Mouse (Mus musculus) embryonic facial prominence, embryonic 10.5 days (tissue): ENCODE results near the gene Gm10354. TPM values are rescaled to one million over a fixed set of nuclear protein-coding genes. Genes with fewer than 3 reads are reported as not detected.
"Not testable (repeated sequence)": the region's sequence is repeated elsewhere in the genome, so short reads cannot be mapped to it uniquely, and the experiment has no call there.

ENCODE experiments used
- DNase-seq: peaks from one replicate; pipeline ENCODE4 v3.0.0-alpha.2; 2017; ENCODE audit warnings: low spot score
- H3K27ac ChIP-seq: fragments of 300-500 bp; sonication (generic); replicated peaks from 2 replicates; pipeline ENCODE4 v1.5.1; 2016; ENCODE audit warnings: mild to moderate bottlenecking
- H3K27me3 ChIP-seq: fragments of 300-500 bp; sonication (generic); replicated peaks from 2 replicates; pipeline ENCODE4 v1.6.1; 2016; ENCODE audit warnings: low read depth, mild to moderate bottlenecking; ENCODE audit not compliant: poor library complexity, severe bottlenecking
- H3K36me3 ChIP-seq: fragments of 300-500 bp; sonication (generic); replicated peaks from 2 replicates; pipeline ENCODE4 v1.6.1; 2016; ENCODE audit warnings: mild to moderate bottlenecking, moderate library complexity
- H3K4me1 ChIP-seq: fragments of 300-500 bp; sonication (generic); 2 replicates; pipeline ENCODE4 v1.6.1; 2016
- H3K4me3 ChIP-seq: fragments of 300-500 bp; sonication (generic); 2 replicates; pipeline ENCODE4 v1.5.1; 2016; ENCODE audit warnings: mild to moderate bottlenecking, moderate library complexity
- H3K9me3 ChIP-seq: fragments of 300-500 bp; sonication (generic); 2 replicates; pipeline ENCODE4 v1.6.1; 2016; ENCODE audit warnings: mild to moderate bottlenecking
- WGBS: fragments of 180-500 bp; shearing (Covaris S2); methylation state at CpG from one replicate; pipeline ENCODE4 v1.1.7; 2016; 5-methylcytosine and 5-hydroxymethylcytosine counted together
- polyA plus RNA-seq: library from polyadenylated mRNA; unstranded; fragments of >200 nt; fragmentation: Nextera tagmentation; extraction: Ambion mirVana; gene quantifications from 2 replicates; pipeline ENCODE4 v1.2.1, GENCODE M21; 2016

Gene Gm10354
- not detected in 2 replicates for polyA plus RNA-seq

DNA sequence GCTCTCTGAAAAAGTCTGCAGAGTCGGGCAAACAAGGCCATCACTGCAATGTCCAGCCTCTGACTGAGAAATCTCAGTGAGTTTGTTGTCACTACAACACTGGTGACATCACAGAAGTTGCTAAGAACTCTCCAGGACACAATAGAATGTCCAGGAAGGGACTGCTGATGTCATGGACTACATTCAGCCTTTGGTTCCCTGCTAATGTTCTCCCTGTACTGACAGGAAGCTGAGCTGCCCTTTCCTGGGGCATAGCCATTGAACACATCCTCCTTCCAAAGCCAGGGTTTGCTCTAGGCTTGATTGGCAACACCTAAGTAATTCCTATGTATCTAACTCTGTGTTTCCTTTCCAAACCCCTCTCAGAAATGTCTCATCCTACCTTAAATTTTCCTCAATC is at the start of gene Gm10354:
TSS of gene Gm10354 (minus strand) at position 101 of the 400 bp plus-strand sequence.
- not testable (repeated sequence) for H3K4me1 ChIP-seq, H3K27me3 ChIP-seq, DNase-seq, H3K4me3 ChIP-seq, H3K36me3 ChIP-seq, H3K27ac ChIP-seq
- peaks cover 42% of the 10 kb centered on the region for H3K9me3 ChIP-seq
- 51% methylated on average over 1 of the region's 1 CpGs for WGBS

DNA sequence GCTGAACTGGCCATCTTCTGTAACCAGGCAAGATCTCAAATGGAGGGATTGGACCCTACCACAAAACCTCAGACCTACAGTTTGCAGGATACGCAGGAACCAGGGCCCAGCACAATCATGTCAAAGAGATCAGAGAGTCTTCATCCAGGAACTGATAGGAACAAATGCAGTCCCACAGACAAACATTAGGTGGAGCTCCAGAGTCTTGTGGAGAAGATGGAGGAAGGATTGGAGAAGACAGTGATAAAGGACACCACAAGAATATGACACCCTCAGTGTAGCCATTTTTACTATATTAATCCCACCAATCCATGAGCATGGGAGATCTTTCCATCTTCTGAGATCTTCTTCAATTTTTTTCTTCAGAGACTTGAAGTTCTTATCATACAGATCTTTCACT is 45.6 kb upstream of the Gm10354 start:
- not testable (repeated sequence) for H3K36me3 ChIP-seq, H3K4me3 ChIP-seq, H3K27ac ChIP-seq, H3K27me3 ChIP-seq, H3K4me1 ChIP-seq, DNase-seq
- H3K9me3 ChIP-seq, result peaks cover 63% of the 10 kb centered on the region
- 82% methylated on average over 1 of the region's 1 CpGs for WGBS

DNA sequence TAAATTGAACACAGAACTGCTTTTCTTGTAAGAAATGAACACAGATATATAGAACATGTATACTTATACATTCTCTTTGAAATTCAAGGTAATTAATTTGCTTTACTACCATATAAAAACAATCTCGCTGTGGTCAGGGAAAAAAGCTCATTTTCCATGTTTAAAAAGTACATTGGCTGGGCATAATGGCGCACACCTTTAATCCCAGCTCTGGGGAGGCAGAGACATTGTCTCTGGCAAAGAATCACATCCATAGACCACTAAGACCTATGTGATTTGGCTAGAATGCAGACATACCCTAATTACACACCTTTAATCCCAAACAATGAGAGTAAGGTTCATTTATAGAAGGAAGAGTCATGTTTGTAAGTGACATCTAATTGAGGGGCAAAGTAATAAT is 41.3 kb upstream of the Gm10354 start:
- H3K27me3 ChIP-seq, DNase-seq, H3K27ac ChIP-seq, H3K4me3 ChIP-seq, H3K4me1 ChIP-seq, H3K36me3 ChIP-seq: not testable (repeated sequence)
- peaks cover 45% of the 10 kb centered on the region for H3K9me3 ChIP-seq
- WGBS, result 75% methylated on average over 2 of the region's 2 CpGs

DNA sequence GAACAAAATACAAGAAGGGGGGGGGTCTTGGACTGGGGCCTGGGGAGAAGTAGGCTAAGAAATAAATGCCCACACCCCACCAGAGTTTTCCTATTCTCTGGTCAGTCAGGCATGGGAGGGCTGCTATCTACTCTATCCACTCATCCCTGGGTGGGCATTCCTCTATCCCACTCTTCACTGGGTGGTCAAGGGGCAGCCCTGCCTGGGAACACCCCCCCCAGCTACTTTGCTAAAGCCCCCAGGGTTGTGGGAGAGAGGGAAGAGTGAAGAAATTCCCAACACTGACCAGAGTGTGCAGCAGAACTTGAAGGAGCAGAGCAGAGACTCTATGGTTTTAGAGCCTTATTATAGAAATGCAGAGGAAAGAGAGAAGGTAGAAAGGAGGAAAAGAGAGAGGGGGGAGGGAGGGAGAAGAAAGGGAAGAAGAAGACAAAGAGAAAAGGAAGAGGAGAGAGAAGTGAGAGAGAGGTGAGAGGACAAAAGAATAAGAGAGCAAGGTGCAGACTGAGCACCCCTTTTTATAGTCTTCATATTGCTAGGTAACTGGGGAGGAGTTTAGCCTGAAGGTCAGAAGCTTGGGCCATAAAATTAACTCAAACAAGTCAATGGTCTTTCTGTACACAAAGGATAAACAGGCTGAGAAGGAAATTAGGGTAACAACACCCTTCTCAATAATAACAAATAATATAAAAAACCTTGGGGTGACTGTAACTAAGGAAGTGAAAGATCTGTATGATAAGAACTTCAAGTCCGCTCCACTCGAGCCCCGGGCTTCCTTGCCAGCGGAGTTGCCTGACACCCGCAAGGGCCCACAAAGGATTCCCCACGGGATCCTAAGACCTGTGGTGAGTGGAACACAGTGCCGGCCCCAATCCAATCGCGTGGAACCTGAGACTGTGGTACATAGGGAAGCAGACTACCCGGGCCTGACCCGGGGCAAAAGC is 32.2 kb upstream of the Gm10354 start:
- not testable (repeated sequence) for H3K4me1 ChIP-seq, DNase-seq, H3K27me3 ChIP-seq, H3K36me3 ChIP-seq, H3K27ac ChIP-seq, H3K4me3 ChIP-seq
- peaks cover 29% of the 10 kb centered on the region for H3K9me3 ChIP-seq
- WGBS, result 85% methylated on average over 11 of the region's 11 CpGs

DNA sequence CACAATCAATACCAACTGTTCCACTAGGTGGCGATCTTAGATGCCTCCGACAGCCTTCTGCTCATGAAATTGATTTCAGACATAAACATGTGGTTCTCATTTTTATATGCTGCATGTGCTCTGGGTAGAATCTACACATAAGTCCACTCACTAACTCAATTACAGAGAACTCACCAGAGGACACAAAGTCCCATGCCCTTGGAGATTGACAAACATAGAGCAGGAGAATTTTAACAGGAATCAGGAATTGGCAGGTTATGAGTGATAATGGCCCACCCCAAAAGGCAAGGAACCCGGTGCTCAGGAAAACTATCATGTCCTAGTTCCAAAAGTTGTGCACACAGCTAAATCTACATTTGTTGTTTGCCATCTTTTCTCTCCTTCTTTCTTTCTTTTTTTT is 28.2 kb upstream of the Gm10354 start:
- H3K4me3 ChIP-seq, H3K27me3 ChIP-seq, H3K4me1 ChIP-seq, H3K27ac ChIP-seq, H3K36me3 ChIP-seq, DNase-seq: not testable (repeated sequence)
- H3K9me3 ChIP-seq, result peaks cover 45% of the 10 kb centered on the region
- WGBS, result 56% methylated on average over 3 of the region's 3 CpGs

DNA sequence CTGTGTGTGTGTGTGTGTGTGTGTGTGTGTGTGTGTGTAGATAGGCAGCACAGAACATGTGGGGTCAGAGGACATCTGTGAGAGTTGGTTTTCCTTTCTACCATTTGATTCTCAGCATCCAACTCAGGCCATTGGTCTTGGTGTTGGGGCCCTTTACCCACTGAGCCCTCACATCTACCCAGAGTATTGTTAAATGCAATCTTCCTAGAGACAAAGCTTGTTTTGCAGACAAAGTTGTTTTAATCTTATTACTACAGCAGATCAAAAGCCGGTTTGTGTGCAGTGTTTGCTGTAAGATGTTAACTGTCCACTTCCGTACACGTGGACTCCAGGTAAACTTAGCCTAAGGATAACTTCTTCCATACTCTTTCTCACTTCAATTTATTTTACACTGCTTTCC is 27.6 kb upstream of the Gm10354 start:
- H3K36me3 ChIP-seq, H3K4me1 ChIP-seq, H3K27ac ChIP-seq, H3K27me3 ChIP-seq, DNase-seq, H3K4me3 ChIP-seq: not testable (repeated sequence)
- peaks cover 41% of the 10 kb centered on the region for H3K9me3 ChIP-seq
- WGBS, result 65% methylated on average over 3 of the region's 3 CpGs

DNA sequence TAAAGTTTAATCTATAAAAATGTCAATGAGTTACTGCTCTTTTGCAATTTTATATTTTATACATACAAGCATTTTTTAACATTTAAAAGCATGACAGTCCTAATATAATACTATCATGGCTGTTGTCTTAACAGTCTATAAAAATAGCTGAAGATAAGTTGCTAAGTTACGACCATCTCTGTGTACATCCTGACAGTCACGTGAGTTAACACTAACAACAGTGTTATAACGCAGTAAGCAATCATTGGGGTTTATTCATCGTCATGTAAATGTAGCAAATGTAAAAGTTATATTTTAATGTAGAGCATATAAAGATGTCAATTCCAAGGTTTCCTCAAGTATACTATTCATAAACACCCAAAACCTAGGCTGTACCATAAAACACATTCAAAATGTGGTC is 26.8 kb upstream of the Gm10354 start:
- H3K9me3 ChIP-seq, result peaks cover 34% of the 10 kb centered on the region
- not testable (repeated sequence) for H3K27ac ChIP-seq, H3K4me3 ChIP-seq, H3K27me3 ChIP-seq, DNase-seq, H3K4me1 ChIP-seq, H3K36me3 ChIP-seq
- 66% methylated on average over 3 of the region's 4 CpGs for WGBS

DNA sequence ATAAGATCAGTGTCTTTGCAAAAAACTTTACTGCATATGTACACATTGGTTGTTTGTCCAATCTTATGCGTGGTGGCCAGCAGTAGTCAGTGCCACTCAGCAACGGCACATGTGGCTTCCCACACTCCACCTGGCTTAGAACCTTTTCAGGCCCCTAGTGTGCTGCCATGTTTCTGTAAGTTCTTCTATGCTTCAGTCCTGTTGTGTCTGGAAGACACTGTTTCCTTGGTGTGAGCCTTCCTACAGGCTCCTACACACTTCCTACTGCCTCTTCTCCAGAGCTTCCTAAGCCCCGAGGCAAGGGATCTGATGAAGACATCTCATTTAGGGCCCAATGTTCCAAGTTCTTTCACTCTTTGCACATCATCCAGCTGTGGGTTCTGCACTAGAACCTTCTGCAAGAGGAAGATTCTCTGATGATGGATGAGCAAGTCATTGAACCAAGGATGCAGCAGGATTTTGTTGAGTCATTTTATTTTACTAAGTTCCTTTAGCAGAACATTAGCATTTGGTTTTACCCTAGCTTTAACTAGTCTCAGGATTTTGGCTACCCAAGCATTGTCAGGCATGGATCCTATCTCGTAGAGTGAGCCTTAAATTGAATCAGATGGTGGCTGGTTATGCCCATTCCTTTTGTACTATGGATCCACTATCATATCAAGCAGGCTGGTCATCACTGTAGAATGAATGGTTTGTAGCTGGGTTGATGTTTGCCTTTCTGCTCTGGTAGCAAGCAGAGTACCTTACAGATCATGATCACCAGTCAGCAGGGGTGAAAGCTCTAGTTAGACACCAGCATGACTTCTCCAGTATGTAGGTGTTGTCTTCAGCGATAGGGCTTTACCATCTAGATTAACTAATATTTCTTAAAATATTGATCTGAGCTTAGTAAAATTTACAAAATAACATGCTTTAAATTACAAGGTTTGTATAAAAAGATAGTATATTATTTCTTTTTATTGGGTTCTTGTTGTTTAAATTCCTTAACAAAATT is 26.1 kb upstream of the Gm10354 start:
- H3K4me3 ChIP-seq, DNase-seq, H3K4me1 ChIP-seq, H3K27me3 ChIP-seq, H3K27ac ChIP-seq, H3K36me3 ChIP-seq: not testable (repeated sequence)
- 81% methylated on average over 5 of the region's 5 CpGs for WGBS
- H3K9me3 ChIP-seq, result peaks cover 37% of the 10 kb centered on the region

DNA sequence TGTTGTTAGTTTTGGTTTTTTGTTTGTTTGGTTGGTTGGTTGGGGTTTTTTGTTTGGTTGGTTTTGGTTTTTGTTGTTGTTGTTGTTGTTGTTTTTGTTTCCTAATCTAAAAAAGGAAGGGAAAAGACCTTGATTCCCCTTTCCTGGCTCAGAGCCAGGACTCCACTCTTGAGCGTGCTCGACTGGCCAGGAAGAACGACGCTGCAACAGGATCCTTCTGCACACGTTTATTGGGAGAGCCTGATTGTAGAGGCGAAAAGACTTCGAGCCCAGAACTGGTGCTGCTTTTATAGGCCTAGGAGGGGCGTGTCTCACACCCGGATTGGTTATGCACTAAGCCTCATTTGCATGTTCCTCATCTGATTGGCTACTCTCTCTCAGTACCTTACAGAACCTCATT is 19.3 kb upstream of the Gm10354 start:
- not testable (repeated sequence) for DNase-seq
- peaks cover 45% of the 10 kb centered on the region for H3K9me3 ChIP-seq

DNA sequence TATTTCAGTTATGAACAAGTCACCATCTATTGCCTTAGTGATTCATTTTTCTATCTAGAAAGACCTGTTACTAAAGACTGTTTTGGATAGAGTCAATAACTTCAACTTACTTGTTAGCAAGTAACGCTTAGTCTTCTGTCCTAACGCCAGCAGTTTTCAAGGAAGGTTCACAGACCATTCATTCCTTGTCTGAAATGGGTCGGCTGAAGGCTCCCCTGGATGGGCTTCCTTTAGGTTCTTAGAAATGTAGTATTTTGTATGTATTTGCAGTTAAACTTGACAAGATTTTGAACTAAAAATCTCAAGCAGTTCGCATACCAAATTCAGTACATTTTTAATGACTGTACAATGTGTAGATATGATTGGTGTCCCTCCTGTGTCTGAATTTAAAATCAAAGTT is 18.8 kb upstream of the Gm10354 start:
- H3K4me3 ChIP-seq, H3K4me1 ChIP-seq, DNase-seq, H3K27ac ChIP-seq, H3K36me3 ChIP-seq, H3K27me3 ChIP-seq: not testable (repeated sequence)
- 86% methylated on average over 4 of the region's 4 CpGs for WGBS
- H3K9me3 ChIP-seq, result peaks cover 43% of the 10 kb centered on the region

More for the DNA sequence above, 19.3 kb upstream of the Gm10354 start:
- H3K27me3 ChIP-seq, H3K27ac ChIP-seq, H3K4me3 ChIP-seq, H3K36me3 ChIP-seq, H3K4me1 ChIP-seq: not testable (repeated sequence)
- WGBS, result 77% methylated on average over 9 of the region's 9 CpGs

DNA sequence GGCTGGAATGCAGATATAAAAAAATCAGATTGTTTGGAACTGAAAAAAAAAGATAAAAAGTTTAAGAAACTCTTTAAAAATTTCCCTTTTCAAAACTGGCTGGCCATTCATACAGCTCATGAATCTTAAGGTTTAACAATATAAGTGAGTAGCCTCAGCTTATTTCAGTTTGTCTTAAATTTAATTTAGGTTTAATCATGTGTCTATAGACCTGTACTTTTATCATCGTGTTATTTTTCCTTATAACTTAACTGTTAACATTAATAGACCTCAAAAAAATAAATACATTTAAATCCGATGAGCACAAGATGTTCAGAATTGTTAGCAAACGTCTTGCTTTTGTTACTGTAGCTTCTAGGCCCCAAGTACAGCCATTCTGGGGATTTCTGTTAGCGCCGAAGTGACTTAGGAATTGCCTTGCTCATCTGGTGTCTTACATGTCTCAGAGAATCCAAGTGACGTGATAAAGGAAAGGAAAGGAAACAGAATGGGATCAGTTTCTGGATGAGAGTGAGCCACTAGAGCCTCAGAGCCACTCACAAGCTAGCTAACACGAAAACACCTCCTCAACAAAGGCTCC is 18.0 kb upstream of the Gm10354 start:
- peaks cover 41% of the 10 kb centered on the region for H3K9me3 ChIP-seq
- H3K27me3 ChIP-seq, H3K4me3 ChIP-seq, H3K36me3 ChIP-seq, H3K27ac ChIP-seq, H3K4me1 ChIP-seq, DNase-seq: not testable (repeated sequence)
- 74% methylated on average over 7 of the region's 7 CpGs for WGBS

DNA sequence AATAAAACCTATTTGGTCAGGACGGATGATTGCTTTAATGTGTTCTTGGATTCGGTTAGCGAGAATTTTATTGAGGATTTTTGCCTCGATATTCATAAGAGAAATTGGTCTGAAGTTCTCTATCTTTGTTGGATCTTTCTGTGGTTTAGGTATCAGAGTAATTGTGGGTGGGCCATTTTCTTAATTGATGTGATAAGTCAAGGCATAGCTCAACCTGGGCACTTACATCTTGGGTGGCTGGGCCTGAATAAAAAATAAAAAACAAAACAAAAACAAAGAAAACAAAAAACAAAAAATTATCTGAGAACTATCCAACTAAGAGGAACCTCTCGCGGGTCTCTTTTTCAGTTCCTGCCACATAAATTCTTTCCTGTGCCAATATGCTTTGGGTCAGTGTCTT is 15.4 kb upstream of the Gm10354 start:
- H3K27me3 ChIP-seq, H3K4me1 ChIP-seq, DNase-seq, H3K4me3 ChIP-seq, H3K27ac ChIP-seq, H3K36me3 ChIP-seq: not testable (repeated sequence)
- H3K9me3 ChIP-seq, result peaks cover 46% of the 10 kb centered on the region
- WGBS, result 88% methylated on average over 6 of the region's 6 CpGs
